Mouse (Mus musculus): ENCODE measurements at regions not wholly inside any gene's neighbourhood (a gene's known extent, or its start where the extent isn't known, plus 50 kb on each side); places are given as distances from the start of the nearest gene placed in this dataset. TPM values are rescaled to one million over a fixed set of nuclear protein-coding genes. Genes with fewer than 3 reads are reported as not detected.

DNA sequence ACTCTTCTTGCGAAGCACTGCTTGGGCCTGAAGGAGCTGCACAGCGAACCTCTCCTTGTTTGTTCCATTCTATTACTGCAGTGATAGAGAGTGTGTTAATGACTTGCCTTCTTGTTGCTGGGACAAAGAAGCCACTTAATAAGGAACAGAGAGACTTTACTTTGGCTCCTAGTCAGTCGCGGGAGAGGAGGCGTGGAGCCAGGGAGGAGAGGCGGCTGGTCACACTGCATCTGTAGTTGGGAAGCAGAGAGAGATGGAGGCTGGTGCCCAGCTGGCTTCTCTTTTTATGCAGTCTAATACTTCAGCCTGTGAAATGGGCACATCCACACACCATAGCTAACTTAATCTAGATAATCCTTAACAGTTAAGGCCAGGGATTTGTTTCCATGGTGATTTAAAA lies 159.4 kb upstream of the Kcnab2 start:
- no peaks in the 10 kb centered on the region for H3K9me3 ChIP-seq (replicated peaks)
- H3K4me3 ChIP-seq (replicated peaks), result no peak overlapping the region
- no peaks in the 10 kb centered on the region for H3K4me1 ChIP-seq (replicated peaks)
- 66% methylated on average over 6 of the region's 6 CpGs for WGBS (ENCODE audit: insufficient replicate concordance)
- no peak overlapping the region for H3K27ac ChIP-seq (replicated peaks)
- no peaks in the 10 kb centered on the region for H3K36me3 ChIP-seq (replicated peaks)
- H3K27me3 ChIP-seq, result no peaks in the 10 kb centered on the region
- no peak for ATAC-seq (ENCODE audit: insufficient read depth)
- H3K9ac ChIP-seq, result no peak overlapping the region
- H3K4me2 ChIP-seq, result no peak overlapping the region

DNA sequence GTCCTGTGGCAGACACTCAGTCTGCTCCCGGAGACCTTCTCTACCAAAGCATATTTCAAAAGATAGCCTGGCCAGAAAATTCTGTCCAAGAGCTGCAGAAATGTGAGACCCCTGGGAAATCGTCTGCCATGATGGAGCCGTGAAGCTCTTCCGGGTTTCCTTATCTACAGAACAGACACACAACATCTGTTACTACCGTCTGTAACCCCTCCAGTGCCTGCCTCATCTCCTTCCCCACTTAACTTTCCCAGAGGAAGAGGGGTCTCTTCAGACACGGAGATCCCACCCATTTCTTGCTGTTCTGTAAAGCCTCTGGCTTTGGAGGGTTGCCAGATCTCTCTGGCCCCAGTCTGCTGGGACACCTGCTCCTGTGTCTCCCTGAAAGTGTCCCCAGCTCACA lies 156.2 kb upstream of the Kcnab2 start:
- no peak overlapping the region for H3K4me2 ChIP-seq
- H3K27ac ChIP-seq (replicated peaks), result no peak overlapping the region
- no peaks in the 10 kb centered on the region for H3K27me3 ChIP-seq
- ATAC-seq (ENCODE audit: insufficient read depth), result no peak
- H3K9ac ChIP-seq, result no peak overlapping the region
- H3K9me3 ChIP-seq (replicated peaks), result no peaks in the 10 kb centered on the region
- no peak overlapping the region for H3K4me3 ChIP-seq (replicated peaks)
- no peaks in the 10 kb centered on the region for H3K4me1 ChIP-seq (replicated peaks)
- H3K36me3 ChIP-seq (replicated peaks), result no peaks in the 10 kb centered on the region
- WGBS (ENCODE audit: insufficient replicate concordance), result 30% methylated on average over 6 of the region's 6 CpGs

DNA sequence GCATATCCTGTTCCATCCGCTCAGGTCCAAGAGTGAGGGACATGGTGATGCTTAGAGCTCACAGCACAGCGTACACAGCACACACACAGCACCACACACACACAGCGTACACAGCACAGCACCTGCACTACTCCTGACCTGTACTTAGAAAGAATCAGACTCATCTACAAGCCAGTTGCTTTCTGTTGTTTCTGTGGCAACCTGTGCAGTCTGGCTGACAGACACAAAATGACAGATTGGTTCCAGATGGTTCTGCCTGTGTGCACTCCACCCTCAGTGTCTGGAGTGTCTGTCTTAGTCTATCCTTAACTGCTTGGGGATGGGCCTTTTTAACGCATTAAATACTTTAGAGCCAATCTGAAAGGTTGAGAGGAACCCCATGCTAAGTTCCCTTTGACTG lies 150.4 kb upstream of the Kcnab2 start:
- H3K4me3 ChIP-seq (replicated peaks), result no peak overlapping the region
- 64% methylated on average over 4 of the region's 4 CpGs for WGBS (ENCODE audit: insufficient replicate concordance)
- no peak for ATAC-seq (ENCODE audit: insufficient read depth)
- H3K36me3 ChIP-seq (replicated peaks), result no peaks in the 10 kb centered on the region
- no peaks in the 10 kb centered on the region for H3K27me3 ChIP-seq
- H3K4me2 ChIP-seq, result no peak overlapping the region
- H3K9ac ChIP-seq, result no peak overlapping the region
- no peaks in the 10 kb centered on the region for H3K4me1 ChIP-seq (replicated peaks)
- H3K9me3 ChIP-seq (replicated peaks), result no peaks in the 10 kb centered on the region
- no peak overlapping the region for H3K27ac ChIP-seq (replicated peaks)

DNA sequence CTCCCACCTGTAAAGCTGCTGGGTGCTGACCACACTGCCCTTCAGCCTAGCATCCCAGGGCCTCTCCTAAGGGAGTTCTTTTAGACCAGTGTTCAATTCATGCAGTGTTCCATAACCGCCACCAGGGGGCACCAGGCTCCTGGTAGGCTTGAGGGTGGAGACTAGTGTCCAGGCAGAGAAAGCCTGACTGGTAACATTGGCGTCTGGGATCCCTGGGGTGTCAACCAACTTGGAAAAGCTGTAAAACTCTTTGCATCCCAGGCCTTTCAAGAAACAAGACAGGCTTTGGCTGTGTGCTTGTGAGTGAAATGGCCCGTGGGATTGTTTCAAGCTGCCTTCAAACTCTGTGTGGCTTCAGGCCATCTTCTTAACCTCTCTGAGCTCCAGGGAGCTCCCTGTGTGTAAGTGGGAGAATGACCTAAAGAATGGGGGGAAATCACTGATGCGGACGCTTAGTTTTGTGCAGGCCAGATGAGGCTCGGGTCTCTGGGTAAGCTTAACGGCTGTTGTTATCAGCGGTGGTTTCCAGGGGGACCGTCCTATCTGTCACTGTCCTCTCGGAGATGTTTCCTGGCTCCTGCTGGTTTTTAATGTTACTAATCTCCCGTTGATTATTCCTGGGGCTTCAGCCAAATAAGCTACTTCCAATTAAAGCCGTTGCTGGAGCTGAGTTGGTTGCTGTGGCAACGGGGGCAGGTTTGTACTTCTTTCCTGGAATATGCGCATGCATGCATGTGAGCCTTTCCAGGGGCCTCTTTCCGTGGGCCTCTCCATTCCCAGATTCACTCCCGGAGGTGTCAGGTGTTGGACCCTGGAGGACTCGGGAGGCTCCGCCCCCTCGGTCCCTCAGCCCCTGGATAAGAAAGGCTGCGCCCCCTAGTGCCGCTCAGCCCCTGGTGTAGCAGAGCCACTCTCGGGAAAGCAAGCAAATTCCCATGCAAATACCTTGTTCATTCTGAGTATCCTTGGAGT lies 147.6 kb upstream of the Kcnab2 start:
- Histone ChIP-seq H3K4me1 (replicated peaks) (no peaks in the 10 kb centered on the region), H3K9me3 (replicated peaks) (no peaks in the 10 kb centered on the region), H3K36me3 (replicated peaks) (no peaks in the 10 kb centered on the region), H3K27ac (replicated peaks) (no peak overlapping the region), H3K27me3 (no peaks in the 10 kb centered on the region), H3K9ac (no peak overlapping the region), H3K4me3 (replicated peaks) (no peak overlapping the region), H3K4me2 (no peak overlapping the region)
- ATAC-seq (ENCODE audit: insufficient read depth), result no peak
- WGBS (ENCODE audit: insufficient replicate concordance), result 7% methylated on average over 22 of the region's 22 CpGs

DNA sequence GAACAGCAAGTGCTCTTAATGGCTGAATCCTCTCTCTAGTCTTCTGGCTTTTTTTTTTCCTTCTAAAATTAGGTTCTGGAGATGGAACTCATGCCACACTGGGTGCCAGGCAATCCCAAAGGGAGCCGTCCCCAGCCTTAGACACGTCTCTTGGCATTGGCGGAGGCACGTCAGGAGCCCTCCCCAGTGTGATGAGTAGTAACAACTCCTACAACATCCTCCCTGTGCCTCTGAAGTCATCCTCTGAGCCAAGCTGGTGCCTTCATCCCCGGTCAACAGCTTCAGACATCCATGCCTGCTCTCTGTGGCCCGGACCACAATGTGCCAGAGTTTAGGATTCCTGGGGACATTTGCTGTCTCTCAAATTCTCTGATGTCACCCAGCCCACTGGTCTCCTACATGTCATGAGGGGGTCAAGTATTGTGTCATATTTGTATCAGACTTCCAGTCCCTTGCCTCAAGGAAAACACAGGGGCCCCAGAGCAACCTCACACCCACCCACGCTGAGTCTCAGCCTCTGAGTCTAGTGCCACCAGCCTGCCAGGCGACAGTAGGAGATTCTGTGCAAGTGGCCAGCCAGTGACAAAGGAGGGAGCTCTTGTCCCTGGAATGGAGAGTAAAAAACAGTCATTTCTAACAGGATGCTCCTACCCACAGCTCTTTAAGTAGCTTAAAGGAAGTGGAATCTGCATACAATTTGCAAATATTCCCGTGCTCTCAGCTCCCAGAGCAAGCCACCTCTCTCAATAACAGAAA lies 144.5 kb upstream of the Kcnab2 start:
- Histone ChIP-seq H3K27me3 (no peaks in the 10 kb centered on the region), H3K36me3 (replicated peaks) (no peaks in the 10 kb centered on the region), H3K27ac (replicated peaks) (no peak overlapping the region), H3K9me3 (replicated peaks) (no peaks in the 10 kb centered on the region), H3K4me3 (replicated peaks) (no peak overlapping the region), H3K4me2 (no peak overlapping the region), H3K9ac (no peak overlapping the region), H3K4me1 (replicated peaks) (no peaks in the 10 kb centered on the region)
- WGBS (ENCODE audit: insufficient replicate concordance), result 45% methylated on average over 9 of the region's 9 CpGs
- ATAC-seq (ENCODE audit: insufficient read depth), result no peak

DNA sequence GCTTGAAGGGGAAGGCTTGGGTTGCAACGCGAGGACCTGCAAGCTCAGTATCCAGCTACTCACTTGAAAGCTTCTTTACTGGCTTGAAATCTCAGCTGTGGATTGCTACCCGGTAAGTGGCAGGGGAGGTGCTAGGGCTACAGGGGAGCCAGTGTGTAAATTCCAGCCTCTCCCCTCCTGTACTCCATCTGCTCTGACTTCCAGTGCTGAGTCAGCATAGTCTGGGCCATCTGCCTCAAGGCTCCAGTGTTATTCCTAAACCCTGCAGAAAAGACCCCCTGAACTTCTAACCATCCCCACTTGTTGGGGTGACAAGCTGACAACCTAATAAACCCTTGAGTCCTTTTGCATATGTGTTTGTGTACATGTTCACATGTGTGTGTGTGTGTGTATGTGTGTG lies 140.0 kb upstream of the Kcnab2 start:
- no peak overlapping the region for H3K27ac ChIP-seq (replicated peaks)
- no peaks in the 10 kb centered on the region for H3K4me1 ChIP-seq (replicated peaks)
- H3K9me3 ChIP-seq (replicated peaks), result no peaks in the 10 kb centered on the region
- H3K36me3 ChIP-seq (replicated peaks), result no peaks in the 10 kb centered on the region
- H3K9ac ChIP-seq, result no peak overlapping the region
- 39% methylated on average over 3 of the region's 3 CpGs for WGBS (ENCODE audit: insufficient replicate concordance)
- no peaks in the 10 kb centered on the region for H3K27me3 ChIP-seq
- H3K4me3 ChIP-seq (replicated peaks), result no peak overlapping the region
- H3K4me2 ChIP-seq, result no peak overlapping the region
- ATAC-seq (ENCODE audit: insufficient read depth), result no peak

DNA sequence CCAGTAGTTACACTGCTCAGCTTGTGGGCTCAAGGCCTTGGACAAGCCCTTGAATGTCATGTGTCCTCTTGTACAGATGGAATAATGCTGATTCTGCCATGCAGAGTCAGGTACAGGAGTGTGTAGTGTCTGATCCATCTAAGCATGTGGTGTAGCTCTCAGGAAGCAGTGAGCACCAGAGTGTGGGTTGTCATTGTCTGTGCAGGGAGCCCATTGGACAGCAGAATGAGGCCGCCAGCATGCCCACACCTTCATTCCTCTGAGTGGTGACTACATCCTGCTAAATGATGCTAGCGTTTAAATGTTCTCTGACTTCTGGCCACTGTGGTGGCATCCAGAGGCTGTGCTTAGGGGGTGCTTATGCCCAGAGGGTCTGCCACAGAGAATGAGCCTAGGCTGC lies 137.5 kb upstream of the Kcnab2 start:
- WGBS (ENCODE audit: insufficient replicate concordance), result 58% methylated on average over 2 of the region's 2 CpGs
- Histone ChIP-seq H3K27ac (replicated peaks) (no peak overlapping the region), H3K27me3 (no peaks in the 10 kb centered on the region), H3K4me2 (no peak overlapping the region), H3K36me3 (replicated peaks) (no peaks in the 10 kb centered on the region), H3K9ac (no peak overlapping the region), H3K9me3 (replicated peaks) (no peaks in the 10 kb centered on the region), H3K4me1 (replicated peaks) (no peaks in the 10 kb centered on the region), H3K4me3 (replicated peaks) (no peak overlapping the region)
- ATAC-seq (ENCODE audit: insufficient read depth), result no peak

DNA sequence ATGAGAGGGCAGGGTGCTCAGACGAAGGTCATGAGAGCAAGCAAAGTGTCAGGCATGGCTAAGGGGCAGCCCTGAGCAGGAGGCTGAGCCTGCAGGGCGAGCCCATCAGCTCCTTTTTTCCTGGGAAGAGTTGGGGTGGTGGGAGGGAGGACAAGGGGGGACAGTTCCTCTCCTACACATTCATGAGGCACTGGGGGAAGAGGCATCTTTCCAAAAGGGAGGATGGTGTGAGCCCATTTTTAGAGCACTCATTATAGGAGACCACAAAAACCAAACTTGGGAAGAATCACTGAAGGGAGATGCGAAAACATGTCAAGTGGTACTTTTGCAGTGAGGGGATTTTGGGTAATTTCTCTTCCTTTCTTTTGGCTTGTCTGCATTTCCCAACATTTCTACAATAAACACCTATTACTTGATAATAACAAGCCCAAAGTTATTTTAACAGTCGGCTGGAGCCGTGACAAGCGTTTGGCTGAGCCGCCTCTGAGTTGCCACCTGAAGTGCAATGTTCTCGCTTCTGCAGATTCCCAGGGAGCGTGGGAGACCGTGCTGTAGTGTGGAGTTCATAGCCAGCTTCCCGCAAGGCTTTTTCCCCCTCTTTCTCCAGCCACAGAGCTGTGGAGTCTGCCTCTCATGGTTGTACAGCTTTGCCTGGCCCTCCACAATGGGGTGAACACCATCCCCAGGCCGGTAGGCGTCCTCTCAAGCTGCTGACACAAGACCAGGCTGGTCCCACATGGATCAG lies 136.9 kb upstream of the Kcnab2 start:
- Histone ChIP-seq H3K9ac (no peak overlapping the region), H3K27ac (replicated peaks) (no peak overlapping the region), H3K4me3 (replicated peaks) (no peak overlapping the region), H3K9me3 (replicated peaks) (no peaks in the 10 kb centered on the region), H3K36me3 (replicated peaks) (no peaks in the 10 kb centered on the region), H3K4me2 (no peak overlapping the region), H3K4me1 (replicated peaks) (no peaks in the 10 kb centered on the region), H3K27me3 (no peaks in the 10 kb centered on the region)
- ATAC-seq (ENCODE audit: insufficient read depth), result no peak
- 68% methylated on average over 13 of the region's 13 CpGs for WGBS (ENCODE audit: insufficient replicate concordance)

Small RNAs in the stretch of these regions (microRNA-seq; reads per million reads assigned to microRNA genes)
- not detected for gene Gm25779
